Mouse (Mus musculus) embryo, embryonic 10 days (tissue): ENCODE measurements around the gene Mroh8.

ENCODE experiments used
- DNase-seq: peaks from one replicate; pipeline ENCODE4 v3.0.0-alpha.2; 2015; ENCODE audit warnings: low spot score

Mroh8 gene

DNA sequence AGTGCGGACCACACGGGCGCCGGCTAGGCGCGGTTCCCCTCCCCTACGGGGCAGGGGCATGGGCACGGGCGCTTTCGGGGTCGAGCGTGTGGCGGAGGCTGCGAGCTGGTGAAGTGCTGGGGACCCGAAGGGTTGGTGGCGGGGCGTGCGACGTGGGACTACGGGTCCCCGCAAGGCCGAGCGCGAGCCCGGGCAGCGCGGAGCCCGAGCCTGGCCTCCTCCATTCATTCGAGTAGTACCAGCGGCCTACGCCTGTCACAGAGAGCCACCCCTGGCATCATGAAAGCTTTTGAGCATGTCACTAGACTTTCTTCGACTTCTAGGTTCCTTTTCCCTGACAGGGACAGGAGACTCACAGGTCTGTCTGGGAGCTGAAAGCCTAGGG lies at the start of gene Mroh8:
Mroh8 (minus strand) TSS at position 134 of the 385 bp plus-strand sequence.
- DNase-seq, result peak; percentile 67

DNA sequence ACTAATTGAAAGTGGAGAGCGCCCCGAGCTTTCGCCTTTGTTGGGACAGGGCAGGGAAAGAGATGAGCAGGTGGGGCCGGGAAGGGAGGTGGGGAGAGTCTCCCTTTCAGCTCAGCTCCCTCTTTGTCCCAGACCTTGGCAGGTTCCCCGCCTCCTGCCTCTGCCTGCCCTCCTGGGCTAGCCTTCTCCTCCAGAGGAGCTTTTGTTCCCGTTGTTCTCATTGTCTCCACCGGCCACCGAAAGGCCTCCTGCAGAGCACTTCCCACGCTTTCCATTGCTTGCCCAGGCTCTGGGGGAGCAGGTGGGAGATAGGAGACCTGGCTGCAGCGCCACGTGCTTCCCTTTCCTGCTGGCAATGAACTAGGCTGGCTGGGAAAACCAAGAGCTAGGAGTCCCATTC lies 49.2 kb upstream of the Mroh8 start:
- DNase-seq, result peak; percentile 62

DNA sequence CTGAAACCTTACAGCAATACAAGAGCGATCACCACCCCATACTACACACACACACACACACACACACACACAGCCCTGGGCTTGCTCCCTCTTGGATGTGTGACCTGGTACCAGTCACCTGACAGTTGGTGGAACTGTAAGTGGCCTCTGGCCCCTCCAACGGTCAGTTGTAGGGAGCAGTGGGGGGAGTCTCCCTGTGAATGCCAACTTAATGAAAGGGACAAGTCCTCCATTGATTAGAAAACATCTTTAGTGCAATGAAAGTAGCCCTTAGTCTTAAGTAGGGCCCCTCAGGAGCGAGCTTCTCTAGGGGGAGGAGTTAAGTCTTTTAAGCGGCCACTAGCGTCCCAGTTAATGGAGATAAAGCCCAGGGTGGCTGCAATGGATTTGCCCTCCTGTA lies 48.8 kb upstream of the Mroh8 start:
- peak; percentile 34 for DNase-seq

DNA sequence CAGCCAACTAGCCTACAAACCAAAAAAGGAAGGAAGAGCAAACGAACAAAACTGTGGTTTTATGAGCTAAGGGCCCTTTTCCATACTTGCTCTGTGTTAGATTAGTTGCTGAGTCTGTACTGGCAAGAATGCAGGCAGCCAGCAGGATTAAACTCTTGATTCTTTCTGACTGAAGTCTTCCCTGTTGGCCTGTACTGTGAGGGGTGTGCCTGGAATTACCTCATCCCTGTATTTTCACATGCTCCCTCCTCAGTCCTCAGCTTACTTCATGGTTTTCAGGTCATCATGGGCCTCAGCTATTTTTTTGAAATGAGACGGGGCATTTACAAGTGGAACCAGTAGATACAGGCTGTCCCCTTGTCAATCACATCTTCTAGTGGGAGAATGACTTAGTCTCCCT lies 45.9 kb upstream of the Mroh8 start:
- no peak for DNase-seq

DNA sequence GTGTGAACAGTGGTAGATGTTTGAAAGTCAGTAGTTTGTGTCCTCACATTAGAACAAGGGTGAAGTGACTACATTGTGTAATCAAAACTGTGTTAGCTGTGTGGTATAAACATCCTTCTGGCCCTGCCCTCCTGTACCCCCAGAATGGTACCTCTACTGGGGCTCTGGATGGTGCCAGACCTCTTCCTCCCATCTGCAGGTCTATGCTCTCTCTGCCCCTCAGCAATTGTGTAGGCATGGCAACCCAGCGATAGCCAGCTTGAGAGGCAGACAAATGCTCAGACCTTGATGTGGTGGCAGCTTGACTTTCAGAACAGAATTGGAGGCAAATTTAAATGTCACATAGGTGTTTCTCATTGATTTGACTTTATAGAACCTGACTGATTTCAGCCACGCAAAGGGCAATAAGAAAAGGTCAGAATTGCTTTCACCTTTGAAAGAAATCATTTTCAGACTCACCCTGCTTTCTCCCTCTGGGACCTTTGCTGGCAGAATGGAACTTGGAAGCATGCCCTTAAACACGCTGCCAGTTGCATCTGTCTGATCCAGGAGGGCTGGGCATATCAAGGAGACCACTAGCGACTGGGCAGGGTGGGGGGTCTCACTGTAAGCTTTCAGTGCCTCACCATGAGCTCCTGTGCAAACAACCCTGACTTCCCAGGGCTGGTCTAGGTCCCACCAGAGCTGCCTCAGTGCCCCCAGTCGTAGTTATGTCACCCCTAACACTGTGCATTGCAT lies 42.8 kb upstream of the Mroh8 start:
- DNase-seq, result no peak

DNA sequence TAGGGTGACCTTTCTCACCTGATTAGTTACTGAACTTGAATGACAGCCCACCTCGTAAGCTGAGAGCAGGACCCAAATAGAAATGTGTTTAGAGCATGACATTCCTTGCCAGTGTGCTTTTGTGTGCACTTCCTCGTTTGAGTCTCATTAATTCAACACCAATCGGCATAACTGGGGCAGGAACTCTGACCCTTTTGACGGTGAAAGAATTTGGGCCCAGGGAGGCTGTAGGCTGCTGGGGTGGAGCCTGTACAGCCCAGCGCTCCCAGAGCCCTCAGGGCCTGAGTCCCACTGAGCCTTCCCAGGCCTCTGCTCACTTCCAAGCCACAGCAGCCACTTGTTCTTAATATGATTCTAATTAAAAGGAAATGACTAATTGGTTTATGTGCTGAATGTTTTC lies 41.5 kb upstream of the Mroh8 start:
- peak; percentile 27 for DNase-seq

DNA sequence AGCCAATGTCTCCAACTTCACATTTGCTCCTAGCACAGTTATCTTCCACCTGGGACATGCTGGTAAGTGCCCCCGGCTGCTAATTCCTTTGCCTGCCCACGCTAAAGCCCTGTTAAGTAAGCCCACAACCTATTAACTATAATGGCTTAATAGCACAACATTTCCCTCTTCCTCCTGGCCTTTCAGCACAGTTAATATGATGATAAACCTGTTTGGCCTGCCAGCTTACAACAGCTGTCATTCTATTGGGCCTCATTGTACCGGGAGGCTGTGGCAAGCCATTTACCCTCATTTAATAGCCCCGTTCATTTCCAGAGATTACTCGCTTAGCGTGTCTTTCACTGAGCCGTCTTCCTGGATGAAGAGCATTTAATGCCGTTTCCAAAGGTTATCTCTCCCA lies 40.8 kb upstream of the Mroh8 start:
- no peak for DNase-seq

DNA sequence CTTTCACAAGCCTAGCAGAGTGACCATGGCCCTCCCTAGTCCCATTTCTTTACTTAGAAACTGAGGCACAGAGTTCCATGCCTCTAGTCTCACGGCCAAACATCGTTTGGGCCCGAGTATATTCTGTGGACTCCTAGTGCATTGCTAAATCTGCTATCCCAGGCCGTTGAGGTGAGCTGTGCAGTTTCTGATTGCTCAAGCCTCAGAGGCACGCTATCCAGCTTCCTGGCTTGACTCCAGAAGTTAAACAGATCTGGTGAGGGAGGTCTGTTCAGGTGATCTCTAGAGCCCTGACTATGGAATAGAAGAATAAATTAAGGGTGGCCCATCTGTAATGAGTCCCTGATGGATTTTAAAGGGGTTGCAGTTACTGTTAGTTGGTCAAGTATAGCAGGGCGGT lies 37.9 kb upstream of the Mroh8 start:
- no peak for DNase-seq

DNA sequence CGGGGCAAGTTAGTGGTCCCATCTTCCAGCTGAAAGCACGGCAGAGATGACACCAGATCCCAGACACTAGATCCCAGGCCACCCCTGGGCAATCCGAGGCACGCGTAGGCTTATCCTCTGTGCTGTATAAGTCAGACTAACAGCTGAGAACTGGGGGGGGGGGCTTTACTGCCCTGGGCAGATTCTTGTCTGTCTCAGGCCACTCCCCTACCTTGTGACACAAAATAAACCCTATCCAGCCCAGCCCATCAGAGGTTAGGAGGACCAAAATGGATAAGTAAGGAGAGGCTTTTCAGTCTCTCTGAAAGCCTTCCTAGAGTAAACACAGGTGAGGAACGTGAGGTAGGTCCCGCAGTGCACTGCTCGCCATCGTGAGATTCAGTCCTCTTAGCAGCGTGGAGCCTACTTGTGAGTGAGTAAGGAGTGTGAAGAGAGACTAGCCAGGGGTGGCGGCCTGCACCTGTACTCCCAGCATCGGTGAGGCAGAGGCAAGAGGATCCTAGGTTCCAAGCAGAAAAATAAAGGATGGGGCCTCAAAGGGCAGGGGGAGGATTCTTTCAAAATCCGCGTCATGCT lies 37.1 kb upstream of the Mroh8 start:
- DNase-seq, result no peak

DNA sequence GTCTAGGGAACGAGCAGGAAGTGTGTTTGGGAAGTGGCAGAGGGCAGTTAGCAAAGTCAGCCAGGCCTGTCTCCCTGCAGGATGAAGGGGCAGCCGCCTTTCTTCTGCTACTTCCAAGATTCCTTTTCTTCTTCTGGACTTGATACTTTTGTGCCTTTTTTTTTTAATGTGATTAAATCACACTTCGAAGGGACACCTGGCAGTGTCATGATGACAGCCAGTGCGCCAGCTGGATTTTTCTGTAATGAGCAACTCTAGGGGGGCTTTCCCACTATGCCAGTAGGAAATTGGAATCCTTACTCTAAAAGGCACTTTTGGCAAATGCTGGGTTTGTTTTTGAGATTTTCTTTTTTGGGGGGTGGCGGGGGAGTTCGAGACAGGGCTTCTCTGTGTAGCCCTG lies 36.1 kb upstream of the Mroh8 start:
- DNase-seq, result no peak

DNA sequence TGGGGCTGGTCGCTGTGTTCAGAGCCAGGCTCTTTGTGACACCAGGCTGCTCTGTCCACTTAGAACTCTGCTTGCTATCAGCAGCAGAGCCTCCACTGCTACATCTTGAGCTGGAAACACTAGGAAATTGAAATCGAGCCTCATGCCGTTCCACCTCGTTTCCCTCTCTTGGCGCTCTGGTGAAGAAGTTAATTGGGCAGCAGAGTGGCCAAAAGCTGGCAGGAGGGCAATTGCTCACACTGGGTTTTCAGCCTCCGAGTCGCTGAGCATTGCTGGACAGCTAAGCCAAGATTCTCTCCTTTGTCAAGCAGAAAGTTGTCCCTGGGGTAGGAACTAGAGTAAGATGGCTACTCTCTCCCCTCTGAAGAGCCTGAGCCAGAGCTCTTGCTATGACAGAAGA lies 35.0 kb upstream of the Mroh8 start:
- no peak for DNase-seq

DNA sequence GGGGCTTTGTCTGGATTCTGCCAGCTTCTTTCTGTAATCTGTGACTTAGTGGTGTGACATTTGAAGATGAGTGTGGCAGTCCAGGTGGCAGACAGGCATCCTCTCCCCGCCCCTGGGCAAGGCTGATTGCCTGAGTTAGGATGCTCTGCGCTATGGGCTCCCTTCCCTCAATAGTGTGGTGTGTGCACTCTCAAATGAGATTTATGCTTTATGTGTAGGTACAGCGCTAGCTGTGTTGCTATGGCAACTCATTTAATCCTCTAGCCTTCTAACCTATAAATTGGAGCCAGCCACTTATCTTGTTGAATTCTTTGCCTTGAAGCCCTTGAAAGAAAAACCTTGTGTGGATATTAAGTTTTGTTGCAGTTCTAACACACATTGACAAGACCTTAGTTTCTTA lies 34.4 kb upstream of the Mroh8 start:
- no peak for DNase-seq

DNA sequence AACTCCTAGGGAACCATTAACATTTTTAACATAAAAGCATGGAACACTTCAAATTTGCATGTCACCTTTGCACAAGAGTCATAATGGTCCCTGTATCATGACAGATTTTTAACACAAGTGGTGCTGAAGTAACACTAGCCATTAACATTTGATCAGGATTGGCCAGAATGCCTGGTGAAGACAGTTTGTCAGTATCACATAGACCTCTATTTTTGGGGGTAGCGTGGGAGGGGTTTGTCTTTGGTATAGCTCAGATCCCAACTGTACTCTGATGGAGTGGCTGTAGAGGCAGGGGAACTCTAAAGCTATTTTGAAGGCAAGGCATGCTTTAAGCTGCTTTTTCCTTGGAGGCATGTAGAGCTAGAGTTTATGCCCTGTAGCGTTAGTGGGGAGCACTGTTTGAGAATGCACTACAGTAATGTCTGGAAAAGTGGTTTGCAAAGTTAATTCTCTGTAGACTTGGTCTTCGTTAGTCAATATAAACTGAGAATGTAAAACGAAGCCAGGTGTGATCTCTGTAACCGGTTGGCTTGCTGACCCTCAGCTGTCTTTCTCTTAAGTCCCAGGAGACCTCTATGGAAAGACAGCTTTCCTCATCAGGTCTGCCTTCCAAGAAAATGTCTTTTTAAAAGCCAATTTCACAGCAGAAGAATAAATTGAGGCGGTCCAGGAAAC lies 31.8 kb upstream of the Mroh8 start:
- no peak for DNase-seq

DNA sequence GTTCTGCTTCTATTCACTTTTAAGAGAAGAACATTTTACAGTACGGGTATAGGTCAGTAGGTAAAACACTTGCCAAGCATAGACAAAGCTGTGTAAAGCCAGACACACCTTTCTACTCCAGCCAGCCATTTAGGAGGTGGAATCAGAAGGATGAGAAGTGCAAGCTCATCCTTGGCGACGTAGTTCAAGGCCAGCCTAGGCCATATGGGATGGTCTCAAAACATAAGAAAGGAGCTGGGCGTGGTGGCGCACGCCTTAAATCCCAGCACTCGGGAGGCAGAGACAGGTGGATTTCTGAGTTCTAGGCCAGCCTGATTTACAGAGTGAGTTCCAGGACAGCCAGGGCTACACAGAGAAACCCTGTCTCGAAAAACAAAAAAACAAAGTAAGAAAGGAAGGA lies 30.3 kb upstream of the Mroh8 start:
- no peak for DNase-seq

DNA sequence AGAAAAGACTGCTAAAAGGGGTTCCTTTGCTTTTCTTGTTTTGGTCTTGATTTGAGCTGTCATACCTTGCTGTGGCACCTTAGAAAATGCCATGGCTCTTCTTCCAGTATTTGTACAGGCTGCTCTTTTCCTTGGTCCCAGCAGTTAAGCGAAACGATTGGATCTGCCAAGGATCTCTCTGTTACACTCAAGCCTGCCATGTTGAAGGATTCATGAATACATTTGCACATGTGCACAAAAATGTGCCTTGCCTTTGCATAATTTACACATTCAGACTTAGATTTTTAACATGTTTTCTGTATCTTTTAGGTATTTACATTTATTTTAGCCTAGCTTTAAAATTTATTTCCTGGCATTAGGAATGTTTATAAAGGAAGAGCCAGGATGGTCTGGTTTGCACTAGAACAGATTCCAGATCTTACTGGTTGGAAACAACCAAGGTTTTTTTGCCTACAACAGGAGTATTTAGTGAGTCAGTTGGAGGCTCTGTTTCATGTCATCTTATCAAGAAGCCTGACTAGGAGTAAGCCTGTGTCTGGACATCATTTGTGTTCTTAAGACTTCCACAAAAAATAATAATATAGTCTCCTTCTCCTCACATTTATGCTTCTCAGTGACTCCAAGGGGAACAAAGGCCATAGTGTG lies 29.0 kb upstream of the Mroh8 start:
- no peak for DNase-seq

DNA sequence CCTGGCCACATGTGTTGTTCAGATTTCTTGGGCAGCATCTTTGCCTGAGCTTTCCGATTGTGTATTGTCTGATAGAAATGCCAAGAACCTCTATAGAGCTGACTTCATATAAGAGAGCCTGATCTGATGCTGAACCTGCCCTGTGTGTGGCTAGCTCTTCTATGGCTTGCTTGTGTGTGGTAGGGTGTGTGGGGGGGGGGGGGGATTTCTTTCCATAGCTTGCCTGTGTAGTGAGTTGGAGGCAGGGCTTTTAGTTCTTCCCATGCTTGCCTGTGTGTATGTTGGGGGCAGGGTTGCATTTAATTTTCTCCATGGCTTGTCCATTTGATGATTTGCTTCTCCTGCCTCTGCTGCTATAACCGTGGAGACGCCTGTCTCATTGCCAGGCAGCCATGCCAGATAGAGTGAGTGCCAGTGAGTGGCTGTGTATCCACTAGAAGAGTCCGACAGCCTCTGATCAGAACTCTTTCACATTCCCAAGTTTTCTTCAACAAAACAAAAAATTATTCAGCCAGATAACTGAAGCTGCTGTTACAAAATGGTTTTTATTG lies 28.4 kb upstream of the Mroh8 start:
- no peak for DNase-seq

DNA sequence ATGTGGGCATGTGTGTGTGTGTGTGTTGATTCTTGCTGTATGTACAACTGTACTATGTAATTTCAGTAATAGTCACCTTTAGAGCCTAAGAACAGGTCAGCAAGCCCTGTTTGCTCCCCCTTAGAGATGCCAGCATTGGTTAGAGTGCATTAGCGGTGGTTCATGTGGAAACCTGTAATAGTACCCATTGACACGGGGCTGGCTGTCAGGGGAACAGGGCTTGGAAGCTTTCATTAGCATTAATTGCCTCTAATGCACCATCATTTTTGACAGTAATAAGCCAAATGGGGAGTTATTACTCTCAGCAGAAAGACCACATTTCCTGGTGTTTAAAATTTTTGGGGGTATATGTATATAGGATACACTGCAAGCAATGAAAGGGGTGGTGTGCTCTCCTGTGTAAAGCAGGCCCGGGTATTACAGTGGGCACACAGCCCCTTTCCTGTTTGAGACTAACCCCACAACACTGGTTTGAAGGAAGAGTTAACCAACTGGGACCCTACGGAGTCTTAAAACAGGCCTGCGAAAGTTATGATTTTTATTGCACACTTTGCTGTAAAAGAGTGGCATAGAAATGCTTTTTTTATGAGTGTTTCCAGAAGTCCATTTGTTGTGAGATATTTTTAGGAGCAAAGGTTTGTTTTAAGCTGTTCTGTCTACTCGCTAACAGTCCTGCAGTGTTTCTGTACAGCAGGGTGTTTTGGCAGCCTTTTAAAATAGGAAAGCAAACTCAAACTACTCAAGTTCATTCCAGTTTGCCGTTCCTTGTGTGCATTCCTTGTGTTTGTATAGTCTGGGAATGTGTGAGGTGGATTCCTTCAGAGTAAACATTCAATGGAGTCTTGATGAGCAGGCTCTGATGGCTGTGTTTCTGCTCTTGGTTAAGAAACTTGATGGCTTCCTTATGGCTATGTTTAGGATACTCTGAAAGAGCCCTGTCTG lies 27.0 kb upstream of the Mroh8 start:
- no peak for DNase-seq

DNA sequence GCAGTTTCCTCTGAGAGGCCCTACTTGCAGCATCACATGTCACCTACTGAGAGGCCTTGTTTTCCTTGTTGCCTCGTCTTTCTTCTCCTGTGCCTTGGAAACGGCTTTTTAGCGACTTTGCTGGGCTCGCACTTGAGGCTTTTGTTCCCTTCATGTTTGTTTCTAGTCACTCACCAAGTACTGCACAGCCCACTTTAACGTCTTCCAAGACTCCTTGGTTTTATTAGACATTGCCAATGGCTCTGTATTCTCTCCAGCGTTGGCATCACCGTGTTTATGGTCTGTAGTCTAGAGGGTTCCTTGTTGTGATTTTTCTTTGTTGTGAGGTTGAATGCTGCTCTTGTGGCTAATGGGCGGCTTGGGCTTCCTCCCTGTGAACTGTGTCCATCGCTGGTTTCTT lies 23.7 kb upstream of the Mroh8 start:
- no peak for DNase-seq

DNA sequence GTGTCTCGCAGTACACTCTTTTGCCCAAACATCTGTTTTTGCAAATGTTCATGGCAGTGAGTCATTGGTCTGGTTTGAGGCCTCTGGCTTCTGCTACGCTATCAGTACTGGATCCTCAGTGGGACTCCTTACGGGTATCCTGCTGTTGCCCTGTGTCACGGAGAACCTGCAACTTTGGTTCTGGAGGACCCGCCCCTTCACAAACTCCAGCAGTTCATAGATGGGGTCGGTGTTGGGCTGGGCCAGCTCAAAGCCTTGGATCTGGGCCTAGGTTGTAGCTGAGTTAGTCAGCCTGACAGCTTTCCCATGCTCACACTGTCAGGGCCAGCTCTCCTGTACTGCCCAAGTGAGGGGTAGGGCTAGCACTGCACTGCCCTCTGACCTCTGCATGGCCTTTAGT lies 20.7 kb upstream of the Mroh8 start:
- no peak for DNase-seq

DNA sequence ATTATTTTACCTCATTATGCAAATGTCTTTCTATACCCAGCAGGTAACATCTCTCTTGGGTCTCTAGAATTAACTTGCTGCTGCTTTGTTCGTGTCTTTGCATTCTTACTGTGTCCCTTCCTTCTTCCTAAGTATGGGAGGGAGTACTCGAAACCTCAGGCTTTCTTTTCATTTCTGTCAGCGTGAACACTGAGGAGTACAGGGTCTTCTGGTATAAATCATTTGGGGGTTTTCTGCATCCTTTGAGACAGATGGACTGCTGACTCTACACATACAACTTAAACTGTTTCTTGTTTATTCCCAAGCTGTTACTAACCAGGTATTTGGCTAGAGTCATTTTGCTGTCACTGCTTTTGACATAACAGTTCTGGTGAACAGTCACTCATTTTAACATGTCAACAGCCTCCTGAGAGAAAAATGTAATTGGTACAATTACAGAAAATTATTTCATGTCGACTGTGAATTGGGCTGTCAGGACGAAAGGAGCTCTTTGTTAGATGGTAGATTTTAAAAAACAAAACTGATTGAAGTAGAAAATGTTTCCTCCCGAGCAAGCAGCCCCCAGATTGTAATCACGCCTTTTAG lies 16.8 kb upstream of the Mroh8 start:
- DNase-seq, result no peak

DNA sequence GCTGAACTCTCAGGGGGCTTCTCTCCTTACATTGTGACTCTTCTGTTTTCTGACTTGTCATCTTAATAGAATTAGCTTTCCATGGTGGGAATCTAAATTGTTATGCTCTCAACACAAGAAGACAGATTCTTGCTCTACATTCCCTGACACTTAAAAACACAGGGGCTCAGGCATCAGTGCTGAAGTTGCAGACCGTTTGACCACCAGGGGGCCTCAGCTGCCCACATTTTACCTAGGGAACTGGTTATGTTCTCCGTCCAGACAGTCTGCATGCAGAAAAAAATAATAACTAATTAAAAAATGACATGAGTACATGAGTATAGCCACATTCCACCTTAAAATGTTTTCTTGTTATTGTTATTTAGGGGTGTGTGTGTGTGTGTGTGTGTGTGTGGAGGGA lies 12.7 kb upstream of the Mroh8 start:
- DNase-seq, result peak; percentile 74
